Mouse (Mus musculus) layer of hippocampus, adult 11-12 months (tissue): ENCODE measurements around the gene Mthfd1l.
"Not testable (repeated sequence)": the region's sequence is repeated elsewhere in the genome, so short reads cannot be mapped to it uniquely, and the experiment has no call there.

ENCODE experiments used
- DNase-seq: peaks from one replicate; pipeline ENCODE4 v3.0.0; 2022; ENCODE audit warnings: low spot score

The Mthfd1l gene

DNA sequence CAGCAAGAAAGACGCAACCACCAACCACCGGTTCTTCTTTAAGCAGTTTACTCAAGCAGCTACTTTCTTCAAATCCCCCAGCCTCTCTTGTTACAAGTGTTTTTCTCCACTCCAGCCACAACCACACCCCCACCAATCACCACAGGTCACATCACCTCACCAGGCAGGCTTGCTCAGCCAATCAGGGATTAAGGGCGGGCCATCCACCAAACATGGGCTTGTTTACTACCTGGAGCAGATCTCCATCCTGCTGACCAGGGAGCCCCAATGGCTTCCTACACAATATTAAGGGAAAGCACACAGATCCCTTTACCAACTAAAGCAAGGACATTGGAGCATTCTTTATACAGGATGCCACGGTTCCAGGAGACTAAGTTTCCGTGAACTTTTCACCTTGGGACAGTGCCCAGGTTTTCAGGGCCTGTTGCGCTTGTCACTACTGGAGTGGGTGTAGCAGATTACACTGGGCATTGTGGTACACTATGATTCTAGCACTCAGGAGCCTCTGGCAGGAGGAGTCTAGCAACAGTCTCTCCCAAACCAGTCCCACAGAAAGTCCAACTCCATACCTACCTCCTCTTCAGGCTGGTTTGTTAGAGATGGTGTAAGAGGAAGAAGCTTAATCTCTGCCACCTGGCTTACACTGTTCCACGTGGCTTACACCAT, 150.5 kb downstream of the Mthfd1l start:
- DNase-seq = not testable (repeated sequence)

DNA sequence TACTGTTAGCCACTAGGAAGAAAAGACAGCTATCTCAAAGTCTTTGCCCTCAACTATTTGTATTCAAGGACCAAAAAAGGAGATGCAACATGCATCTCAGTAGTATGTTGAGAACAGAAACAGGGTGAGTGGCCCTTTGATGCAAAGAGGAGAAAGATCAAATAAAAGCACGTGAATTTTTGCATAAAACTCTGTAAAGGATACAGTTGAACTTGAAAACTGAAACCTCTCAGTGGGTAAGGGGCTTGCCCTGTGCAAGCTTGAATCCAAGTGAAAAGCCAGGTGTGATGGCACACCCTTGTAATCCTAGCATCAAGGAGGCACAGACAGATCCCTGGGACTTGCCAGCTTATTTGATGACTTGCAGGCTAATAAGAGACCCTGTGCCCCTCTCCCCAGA, 151.2 kb downstream of the Mthfd1l start:
- DNase-seq = no peak

DNA sequence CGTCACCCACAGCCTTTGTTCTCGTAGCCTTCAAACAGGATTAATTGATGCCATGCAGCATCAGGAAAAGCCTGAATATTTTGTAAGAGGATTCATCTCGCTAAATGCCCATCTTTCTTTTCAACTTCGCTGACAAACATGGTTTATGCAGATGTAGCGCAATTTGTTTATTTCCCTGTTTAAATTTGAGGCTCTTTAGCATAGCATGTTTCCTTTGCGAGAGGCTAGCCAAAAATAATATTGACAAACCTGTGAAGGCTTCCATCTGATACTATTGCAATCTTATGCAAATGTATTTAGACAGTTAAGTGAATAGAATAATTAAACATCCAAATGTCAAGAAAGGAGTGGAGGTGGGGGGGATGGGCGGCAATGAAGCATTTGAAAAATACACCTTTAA, 152.3 kb downstream of the Mthfd1l start:
- no peak for DNase-seq

DNA sequence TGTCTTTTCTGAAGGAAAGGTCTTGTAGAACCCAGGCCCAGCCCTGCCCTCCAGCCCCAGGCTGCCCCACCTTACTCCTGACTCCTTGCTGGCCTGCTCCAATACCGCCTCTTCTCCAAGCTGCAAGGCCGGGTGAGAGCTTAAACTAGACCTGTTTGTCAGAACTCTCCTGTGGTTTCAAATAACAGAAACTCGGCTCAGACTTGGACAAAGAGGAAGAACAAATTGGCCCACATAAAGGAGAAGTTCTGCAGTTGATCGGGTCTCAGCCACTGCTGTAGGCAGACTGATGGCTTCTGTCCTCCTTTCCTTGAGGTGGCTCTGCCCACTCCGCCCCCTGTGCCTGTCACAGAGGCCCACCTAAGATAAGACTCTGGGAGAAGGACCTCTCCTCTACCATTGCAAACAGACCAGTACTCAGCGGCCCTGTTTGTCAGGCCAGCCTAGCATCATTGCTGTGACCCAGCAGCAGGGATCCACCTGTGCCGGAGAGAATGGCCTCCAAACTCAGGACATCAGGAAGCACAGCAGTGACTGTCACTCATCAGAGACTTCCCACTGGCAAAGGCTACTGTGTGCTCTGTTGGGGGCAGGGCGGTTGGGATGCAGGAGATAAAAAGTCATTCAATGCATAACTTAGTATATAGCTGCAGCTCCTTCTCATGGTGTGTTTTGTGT, 153.6 kb downstream of the Mthfd1l start:
- no peak for DNase-seq

DNA sequence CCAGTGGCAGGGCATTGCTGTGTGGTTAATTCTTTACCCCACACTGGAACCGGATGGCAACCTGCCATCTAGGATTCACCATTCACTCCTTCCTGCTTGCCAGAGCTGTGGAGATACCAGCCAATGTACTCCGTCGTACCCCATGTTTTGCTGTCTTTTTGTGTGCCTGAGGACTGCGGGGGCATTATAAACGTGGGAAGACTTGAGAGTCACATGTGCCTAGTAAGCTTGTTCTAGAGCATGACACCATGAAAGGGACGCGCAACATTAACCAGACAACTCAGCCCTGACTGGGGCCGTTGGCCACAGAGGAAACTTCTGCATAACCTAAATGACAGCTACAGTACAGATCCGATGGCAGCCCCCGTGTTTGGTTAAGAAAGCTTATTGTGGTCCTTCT, 155.5 kb downstream of the Mthfd1l start:
- DNase-seq = no peak

DNA sequence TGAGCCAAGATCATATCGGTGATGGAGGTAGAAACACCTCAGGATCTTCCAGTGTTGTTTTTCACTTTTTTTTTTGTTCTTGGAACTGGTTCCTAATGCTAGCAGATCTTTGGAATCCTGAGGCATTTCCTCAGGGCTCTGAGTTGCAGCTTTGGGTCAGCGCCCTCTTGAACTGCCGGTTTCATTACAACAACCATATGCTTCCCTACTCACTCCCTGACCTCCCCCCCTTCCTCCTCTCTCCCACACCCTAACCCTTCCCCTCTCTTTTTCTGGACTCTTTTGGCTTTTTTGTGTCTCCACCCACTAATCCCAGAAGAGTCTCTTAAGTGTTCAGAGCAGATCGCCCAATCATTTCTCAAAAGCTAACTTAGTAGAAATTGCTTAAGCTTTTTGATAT, 156.0 kb downstream of the Mthfd1l start:
- DNase-seq = no peak

DNA sequence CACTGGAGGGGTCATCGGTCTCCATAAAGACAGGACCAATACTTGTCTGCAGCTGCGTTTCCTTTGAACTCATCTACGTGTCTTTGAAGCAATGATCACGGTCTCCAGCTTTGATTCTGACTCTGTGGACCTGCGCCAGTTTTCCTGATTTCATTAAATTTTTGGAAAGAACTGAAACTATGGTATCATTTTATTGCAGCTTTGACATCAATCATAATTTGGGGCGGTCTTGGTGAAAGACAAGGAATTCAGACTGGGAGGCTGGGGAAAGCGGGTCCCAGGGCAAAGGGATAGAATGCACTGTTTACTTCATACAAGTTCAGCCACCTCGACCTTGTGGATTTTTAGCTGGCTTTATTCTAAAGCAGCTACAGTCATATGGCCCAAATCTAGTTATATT, 156.5 kb downstream of the Mthfd1l start:
- no peak for DNase-seq

DNA sequence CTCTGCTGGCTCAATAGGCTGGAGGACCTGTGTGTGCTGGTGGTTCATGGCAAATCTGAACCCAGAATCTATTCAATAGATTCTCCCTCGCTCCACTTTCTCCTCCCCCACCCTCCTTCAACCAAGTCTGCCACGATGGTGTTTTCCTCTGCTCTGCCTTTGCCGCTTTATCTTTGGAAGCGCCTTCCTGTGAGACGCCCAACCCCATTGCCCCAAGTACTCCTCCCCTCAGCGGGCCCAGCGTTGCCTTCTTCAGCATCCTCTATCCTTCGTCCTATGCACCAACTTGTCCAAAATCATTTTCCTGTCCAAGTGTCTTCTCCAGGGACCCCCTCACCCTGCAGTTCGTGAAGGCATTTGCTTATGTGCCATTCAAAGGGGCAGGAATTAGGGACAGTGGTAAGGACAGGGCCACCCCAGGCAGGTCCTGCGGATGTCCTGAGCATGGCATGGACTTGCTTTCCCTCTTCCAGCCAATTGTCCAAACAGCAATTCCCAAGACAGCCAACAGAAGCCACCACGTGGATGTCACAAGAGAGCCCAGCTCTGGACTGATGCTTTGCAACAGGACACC, 157.2 kb downstream of the Mthfd1l start:
- DNase-seq = no peak

DNA sequence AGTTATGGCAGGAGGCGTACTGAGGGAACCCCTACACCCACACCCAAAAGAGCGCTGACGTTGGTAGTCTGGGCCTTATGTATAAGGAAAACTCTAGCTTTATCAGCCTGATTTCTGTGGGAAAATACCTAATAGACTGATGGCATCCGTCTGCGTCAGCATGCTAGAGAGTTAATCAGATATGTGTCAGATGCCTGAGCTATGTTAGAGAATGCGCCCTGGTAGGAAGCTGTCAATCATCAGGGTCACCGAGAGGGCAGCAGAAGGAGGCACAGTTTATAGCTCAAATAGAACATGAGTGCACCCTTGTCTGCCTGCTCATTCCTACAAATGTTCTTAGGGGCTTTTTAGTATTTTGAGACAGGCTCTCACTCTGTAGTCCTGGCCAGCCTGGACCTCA, 159.8 kb downstream of the Mthfd1l start:
- DNase-seq = no peak

DNA sequence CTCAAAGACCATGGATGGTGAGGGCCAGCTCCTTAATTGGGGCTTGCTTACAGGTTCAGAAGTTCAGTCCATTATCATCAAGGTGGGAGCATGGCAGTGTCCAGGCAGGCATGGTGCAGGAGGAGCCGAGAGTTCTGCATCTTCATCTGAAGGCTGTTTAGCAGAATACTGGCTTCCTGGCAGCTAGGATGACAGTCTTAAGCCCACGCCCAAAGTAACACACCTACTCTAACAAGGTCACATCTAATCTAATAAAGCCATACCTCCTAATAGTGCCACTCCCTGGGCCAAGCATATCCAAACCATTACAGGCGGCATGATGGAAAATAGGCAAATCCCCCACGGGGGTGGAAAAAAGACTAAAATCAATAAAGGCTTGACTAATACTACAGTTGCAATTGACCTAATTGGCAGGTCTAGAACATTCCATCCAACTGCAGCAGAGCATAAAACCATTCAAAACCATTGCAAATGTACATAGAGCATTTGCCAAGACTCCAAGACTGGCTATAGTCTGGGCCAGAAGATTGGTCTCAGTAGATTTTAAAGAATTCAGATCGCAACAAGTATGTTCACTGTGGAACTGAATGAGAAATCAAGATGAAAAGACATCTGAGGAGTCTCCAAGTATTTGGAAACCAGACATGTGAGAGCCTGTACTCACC, 162.3 kb downstream of the Mthfd1l start:
- DNase-seq = no peak

DNA sequence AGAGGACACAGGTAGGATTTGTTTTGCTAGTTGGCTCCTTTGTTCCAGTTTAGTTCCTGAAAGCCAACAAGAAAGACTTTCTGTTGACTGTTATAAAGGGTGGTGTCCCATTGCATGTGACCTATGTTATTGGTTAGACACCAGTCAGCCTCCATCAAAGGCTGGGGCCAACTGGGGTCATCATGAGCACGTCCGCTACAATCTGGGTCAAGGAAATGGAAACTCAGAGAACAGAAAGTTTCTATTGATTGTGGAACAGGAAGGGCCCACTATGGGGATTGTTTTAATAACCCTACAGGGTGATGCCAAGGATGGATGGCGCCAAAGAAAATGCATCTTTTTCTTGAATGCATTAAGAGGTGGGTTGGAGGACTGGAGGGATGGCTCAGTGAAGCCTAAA, 166.6 kb downstream of the Mthfd1l start:
- DNase-seq = no peak

DNA sequence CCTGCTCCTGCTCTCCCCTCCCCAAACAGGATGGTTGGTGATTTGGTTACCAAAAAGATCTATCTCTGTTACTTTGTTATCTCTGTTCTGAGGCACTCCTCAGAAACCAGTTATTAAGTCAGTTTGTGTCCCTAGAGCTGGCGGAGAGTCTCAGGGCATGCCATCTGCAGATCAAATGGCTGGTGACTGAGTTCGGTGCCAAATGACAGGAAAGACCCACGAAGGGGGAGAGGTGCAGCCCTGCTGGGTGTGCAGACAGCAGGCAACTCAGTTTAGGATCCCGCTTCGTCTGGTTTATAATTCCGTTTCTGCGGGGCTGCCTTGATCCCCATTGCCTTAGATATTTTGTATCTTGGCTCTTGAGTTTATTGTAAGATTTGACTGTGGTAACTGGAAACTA, 168.8 kb downstream of the Mthfd1l start:
- no peak for DNase-seq

DNA sequence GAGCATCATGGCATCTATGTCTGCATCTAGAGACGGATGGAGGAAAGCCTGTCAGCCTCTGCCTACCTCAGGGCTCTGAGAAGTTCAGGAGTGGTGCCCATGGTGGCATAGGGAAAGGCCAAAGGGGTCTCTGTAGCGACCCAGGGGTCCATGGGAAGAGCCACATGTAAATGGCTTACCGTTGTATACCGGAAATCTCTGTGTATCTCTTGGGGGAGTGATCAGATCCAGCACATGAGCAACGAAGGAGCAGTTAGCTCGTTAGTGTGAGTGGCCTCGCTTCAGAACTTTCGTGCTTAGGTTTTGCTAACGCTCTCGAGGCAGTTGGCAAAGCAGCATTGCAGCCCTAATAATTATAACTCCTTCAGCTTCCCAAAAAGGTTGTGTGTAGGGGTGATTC, 169.9 kb downstream of the Mthfd1l start:
- no peak for DNase-seq

DNA sequence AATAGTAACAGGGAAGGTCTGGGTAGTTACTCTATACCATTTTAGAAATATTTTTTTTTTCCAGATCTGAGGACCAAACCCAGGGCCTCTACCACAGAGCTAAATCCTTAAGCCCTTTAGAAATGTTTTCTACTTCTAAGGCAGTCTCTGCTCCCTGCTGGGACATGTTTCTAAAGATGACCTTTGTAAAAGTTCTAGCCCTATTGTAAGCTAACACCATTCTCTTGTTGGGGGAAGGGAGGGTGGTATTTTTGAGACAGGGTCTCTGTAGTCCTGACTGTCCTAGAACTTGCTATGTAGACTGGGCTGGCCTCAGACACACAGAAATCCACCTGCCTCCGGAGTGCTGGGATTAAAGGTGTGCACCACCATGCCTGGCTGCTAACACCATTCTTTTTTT, 170.5 kb downstream of the Mthfd1l start:
- no peak for DNase-seq

DNA sequence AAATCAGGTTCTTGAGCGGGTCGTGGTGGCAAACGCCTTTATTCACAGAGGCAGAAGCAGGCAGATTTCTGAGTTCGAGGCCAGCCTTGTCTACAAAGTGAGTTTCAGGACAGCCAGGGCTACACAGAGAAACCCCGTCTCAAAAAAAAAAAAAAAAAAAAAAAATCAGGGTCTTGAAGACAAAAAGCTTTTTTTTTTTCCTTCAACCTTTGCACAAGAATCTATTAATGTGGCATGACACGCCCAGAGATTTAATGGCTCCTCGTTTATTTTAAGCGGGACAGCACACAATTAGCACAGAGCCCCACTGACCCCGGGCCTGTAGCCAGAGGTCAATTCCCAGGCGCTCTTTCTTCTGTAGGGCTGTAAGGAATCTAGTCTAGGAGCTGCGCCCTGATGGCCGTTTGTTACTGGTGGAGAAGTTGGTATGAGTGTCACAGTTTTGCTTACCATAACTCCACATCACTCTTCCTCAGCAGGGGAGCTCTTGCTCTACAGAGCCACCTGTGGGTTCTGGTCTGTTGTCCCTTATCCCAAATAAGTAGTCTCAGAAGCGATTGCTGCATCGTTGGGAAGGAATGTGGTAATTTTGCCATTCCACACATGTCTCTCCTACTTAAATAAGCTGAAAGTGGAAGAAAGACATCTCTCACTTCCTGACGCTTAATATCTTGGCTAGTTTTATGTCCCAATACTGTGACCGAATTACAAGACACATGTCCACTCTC, 172.3 kb downstream of the Mthfd1l start:
- no peak for DNase-seq

DNA sequence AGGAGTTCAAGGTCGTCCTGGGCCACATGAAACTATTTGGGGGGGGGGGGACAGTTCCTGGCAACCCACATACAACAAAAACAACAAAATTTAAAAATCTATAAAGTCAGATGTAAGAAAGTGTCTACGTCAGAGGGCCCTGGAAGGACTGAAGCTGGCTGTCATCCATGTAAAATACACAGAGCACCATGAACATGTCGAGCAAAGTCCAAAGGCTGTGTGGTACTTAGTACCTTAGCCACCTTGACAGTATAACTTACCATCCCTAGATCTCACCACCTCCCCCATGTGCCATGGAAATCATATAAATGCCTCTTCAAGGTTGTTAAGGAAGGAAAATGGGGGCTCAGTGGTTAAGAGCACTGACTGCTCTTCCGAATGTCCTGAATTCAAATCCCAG, 174.0 kb downstream of the Mthfd1l start:
- DNase-seq = no peak

DNA sequence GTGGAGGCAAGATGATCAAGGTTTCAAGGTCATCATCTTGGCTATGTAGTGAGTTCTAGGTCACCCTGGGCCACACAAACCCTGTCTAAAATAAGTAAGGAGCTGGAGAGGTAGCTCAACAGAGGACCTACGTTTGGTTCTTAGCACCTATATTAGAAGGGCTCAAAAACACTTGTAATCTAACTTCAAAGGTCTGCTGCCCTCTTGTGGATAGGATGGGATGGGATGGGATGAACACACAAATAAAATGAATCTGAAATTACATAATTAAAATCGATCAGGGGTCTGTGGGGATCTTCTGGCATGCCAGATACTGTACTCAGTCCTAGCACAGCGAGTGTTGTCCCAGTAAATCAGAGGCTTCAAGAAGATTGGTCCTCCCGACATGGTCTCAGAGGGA, 178.2 kb downstream of the Mthfd1l start:
- no peak for DNase-seq

DNA sequence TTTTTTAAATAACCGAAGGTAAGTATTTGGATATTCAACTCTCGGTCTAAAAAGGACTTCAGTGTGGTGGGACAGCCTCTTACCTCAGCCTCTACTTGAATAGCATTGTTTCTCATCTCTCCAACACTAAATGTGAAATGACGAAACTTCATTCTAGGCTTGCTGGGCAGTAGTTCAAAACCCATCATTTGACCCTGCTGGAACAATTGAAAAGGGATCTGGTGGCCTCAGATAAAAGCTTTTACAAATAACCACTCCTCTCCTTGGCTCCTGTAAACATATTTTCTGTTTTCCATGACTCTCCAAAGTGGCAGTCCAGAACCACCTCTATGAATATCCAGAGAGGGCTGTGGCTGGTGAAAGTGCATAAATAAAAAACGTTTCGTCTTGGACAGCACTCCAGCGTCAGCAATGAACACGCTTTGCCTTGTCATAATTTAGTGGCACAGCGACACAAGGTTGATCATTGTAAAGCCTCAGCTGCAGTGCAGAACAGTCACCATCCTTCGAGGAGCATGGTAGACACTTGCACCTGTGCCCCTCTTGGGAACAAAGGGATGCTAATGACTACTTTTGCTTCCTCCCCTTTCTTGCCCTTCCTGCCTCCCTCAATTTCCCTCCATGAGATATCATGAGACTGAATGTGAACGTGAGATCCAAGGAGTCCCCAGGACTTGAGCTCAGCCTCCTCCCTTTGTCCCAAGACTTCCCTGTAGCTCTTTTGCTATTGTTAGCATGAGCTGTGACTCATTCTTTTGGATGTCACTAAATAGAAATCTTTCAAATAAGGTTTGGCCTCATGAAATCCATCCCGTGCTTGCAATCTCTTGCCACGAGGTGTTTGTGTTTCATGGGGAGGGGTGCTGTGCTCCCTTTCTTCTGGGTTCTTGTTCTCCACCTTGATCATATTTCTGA, 179.2 kb downstream of the Mthfd1l start:
- DNase-seq = no peak

DNA sequence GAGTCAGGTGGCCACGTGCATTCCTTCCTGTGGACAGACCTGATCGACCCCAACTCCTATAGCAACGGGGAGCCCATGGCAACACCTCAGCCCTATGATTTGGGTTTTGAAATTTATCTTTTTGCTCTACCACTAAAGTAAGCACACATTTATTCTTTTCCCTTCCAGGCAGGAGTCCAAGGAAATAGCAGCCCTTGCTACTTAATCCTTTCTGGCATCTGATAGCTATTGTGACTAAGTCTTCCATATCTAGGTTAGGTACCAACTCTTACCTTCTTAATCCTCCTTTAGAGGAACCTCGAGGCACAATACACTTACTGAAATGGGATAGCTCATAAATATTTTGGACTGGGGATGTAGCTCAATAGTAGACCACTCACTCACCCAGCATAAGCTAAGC, 180.1 kb downstream of the Mthfd1l start:
- no peak for DNase-seq

DNA sequence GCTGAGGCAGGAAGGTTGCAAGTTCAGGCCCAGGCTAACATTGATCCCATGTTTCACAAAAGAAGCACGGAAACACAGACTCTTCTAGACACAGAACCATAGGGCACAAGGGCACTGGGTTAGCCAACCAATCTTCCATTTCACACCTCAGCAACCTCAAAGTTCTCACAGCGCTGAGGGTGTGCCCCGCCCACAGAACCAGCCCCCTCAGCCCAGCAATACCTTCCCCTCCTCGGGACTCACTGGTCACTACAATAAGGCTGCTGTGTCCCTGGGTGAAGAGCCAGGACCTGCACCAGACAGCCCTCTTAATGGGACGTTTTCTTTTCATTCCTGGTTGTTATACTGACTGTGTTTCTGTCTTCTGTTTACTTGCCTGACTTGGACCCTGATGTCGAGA, 181.1 kb downstream of the Mthfd1l start:
- no peak for DNase-seq

DNA sequence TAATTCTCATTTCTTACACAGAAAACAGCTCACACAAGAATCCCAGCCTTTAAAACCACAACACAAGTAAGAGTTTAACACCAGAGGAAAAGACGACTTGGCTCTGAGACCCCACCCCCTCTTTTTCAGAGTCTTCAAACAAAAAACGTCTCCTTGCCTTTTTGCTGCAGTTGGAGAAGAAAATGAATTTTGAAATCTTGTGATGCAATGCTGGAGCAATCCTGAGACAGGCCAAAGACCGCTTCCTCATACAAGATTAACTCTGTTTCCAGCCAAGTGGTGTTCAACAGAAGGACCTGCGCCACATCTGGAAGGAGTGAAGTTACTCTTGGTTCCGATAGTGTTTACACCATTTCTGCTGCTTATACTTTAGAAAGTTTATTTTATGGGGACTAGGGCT, 182.6 kb downstream of the Mthfd1l start:
- DNase-seq = no peak

DNA sequence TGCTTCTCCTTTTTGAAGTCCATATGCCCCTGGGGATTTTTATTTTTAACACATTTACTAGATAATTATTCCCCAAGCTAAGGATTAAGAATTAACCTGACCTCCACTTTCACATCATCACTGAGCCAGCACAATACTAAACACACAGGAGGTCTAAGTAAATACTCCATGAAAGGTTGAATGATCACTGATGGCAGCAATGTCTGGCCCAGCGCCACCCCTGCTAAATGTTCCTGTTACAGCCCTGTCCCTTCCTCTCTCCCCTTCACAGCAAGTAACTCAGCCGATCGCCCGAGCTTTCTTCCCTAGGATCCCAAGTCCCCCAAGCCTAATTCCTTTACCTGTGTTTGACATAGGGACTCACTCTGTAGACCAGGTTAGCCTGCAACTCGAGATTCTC, 185.6 kb downstream of the Mthfd1l start:
- no peak for DNase-seq
